Mouse (Mus musculus) adrenal gland (tissue): ENCODE results near the gene Golga2.

Experiments used
- intact Hi-C: fragments of 180-260 bp; cut with DNase I; formaldehyde crosslinking; loops from one replicate; pipeline ENCODE4 v1.15.1; 2025
- long read RNA-seq, 2 experiments: library from polyadenylated mRNA; unstranded; transcript quantifications; one replicate each; pipeline ENCODE4 v2.0.0; 2020; ENCODE audit warnings: borderline replicate concordance in 1 of 2; ENCODE audit not compliant: insufficient replicate concordance in 1 of 2

Golga2 gene
- long read RNA-seq, experiment 1, full-length matches to known transcripts, result 3 of 13 reads
- long read RNA-seq, experiment 1, partial matches to known transcripts, result 5 of 13 reads
- long read RNA-seq, experiment 1, other reads (novel, unspliced or antisense), result 5 of 13 reads
- long read RNA-seq, experiment 2, full-length matches to known transcripts, result 3 of 12 reads
- long read RNA-seq, experiment 2, partial matches to known transcripts, result 8 of 12 reads
- long read RNA-seq, experiment 2, other reads (novel, unspliced or antisense), result 1 of 12 reads

DNA sequence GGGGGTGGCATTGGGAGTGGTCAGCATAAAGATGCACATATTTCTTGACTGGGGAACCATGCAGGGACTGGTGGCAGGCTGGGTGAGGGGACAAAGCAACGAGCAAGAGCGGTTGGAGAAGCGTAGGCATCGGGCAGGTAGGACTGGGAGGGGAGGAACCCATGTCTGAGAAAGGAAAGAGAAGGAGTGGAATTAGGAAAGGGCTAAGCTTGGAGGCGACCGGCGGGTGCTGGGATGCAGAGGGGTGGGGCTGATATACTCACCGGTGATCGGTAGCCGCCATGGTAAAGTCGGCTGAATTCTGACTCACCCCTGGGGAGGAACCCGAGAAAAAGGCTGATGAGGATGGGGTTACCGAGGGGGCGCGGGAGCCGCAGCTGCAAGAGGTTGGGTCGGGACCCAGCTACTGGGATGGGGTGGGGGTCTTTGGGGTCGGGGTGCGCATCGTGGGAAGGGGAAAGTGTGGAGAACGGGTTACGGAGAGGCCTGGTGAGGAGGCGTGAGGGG is at the start of gene Golga2:
Gene Golga2 (plus strand): TSS at position 51 of the 507 bp plus-strand sequence.
- intact Hi-C loops, result no loop called here

DNA sequence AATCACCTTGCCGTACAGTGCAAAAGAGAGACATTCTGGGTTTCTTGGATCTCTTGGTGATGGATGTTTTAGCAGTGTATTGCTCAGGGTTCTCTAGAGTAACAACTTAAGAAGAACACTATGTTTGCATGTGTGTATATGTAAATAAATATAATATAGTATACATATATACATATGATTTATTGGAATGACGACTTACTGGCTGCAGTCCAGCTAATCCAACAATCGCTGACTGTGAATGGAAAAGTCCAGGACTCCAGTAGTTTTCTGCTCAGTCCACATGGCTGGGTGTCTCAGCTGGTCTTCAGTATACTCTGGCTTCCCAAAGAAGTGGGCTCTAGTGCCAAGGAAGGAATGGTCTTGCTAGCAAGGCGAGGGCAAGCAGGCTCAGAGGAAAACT is 49.6 kb upstream of the Golga2 start:
- intact Hi-C loops, result loop anchor here (5.0 kb wide), 1 partner anchor 105 kb away; no protein-coding TSS in a partner anchor

DNA sequence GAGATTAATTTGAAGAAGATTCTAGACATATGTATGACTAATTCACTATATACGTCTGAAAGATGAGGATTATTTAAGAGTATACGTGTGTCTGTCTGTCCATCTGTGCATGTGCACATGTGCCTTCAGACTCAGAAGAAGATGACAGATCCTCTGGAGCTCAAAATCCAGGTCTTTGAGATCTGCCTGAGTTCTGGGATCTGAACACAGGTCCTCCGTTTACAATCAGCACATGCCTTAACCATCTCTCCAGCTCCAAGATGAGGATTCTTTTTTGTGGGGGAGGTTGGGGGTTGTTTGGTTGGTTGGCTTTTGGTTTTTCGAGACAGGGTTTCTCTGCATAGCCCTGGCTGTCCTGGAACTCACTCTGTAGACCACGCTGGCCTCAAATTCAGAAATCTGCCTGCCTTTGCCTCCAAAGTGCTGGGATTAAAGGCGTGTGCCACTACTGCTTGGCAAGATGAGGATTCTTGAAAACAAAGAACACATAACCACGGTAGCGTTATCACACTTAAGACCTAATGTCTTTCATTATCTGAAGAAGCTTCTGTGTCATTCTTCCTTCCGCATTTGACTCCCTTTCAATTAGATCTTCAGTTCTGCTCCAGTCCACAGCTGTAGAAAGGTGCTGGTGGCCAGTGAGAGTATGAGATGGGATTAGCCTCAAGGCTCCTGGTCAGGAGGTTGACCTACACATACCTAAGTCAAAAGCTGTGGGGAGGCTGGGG is 48.3 kb upstream of the Golga2 start:
- intact Hi-C loops, result loop anchor here (5.0 kb wide), 1 partner anchor 107 kb away; no protein-coding TSS in a partner anchor

DNA sequence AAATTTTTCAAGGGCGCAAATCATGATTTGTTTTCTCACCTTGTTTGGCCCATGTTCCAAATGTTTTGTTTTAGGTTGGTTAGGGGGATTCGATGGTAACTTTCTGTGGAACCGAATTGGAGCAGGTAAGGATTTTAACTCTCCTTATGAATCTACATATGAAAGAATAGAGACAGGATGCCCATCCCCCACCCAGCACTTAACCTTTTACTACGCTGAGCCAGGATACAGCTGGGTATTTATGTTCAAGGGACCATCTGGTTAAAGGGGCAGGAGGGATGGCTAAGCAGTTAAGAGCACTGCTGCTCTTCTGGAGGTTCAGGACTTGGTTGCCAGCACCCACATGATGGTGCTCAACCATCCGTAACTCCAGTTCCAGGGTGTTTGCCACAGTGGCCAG is 46.6 kb upstream of the Golga2 start:
- intact Hi-C loops, result no loop called here

DNA sequence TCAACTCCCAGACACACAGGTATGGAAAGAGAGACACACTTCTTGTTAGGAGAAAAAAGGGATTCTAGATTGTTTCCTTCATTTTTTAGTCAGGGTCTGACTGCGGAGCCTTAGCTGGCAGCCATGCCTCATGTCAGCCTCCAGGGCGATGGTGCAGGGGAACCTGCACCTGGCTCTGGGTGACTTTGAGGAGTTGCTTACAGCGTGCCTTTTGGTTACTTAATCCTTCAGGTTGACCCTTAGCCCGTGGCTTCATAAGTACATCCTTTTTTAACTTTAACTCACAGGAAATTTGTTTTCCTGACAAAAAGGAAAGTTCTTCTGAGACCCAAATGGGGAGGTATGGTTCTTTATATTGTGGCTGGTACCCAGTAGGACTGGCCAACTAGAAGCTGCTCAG is 44.2 kb upstream of the Golga2 start:
- intact Hi-C loops, result no loop called here

DNA sequence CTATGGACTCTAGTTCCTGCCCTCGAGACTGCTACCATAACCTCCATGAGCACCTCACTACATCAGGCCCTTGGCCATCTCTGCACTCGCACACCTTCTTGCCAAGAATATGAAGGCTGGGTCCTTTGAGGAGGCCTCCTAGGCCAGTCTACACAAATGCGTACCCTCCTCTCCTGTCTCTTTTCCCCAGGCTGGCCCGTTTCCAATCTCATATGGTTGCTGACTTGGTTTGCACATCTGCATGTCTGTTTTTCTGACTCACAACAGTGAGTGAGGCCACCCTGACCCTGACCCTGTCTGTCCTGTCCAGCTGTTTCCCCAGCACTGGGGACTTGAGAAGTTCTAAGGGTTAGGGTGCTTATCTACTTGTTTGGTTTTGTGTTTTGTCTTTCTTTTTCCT is 40.4 kb upstream of the Golga2 start:
- intact Hi-C loops, result loop anchor here (5.0 kb wide), 1 partner anchor 36 kb away; no protein-coding TSS in a partner anchor

DNA sequence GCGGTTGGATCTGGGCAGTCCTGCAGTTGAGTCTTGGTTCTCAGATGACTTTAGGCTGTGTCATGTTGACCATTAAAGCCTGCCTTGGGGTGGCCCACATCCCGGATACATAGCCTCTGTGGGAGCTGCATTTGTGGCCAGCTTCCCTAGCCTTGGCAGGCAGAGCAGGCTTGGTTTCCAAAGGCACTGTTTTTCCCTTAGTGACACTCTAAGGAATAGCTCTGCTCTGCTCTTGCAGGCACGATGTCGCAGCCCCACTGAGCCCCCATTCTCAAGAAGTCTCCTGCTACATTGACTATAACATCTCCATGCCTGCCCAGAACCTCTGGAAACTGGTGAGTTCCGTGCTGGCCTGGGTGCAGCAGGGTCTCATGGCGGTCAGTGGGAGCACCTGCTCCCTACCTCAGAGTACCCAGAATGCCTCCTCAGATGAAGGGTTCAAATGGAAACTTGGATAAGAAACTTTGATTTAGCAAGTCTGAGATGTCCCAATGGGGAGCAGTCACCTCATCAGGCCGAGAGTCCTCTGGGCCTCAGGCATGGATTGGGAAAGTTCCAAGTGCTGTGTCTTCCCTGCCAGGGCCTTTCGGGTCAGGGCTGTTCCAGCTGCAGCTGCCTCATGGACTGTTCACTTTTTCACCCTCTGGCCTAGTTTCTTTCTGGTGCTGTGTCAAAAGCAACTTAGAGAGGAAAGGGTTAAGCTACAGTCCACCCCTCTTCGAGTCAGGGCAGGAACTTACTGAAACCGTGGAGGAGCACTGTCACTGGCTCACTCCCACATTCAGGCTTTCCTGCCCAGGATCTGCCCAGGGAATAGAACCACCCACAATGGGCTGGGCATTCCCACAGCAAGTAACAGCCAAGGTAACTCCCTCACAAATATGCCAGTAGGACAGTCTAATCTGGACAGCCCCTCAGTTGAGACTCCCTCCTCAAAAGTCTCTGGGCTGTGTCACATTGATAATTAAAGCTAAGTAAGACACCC is 38.5 kb upstream of the Golga2 start:
- intact Hi-C loops, result loop anchor here (5.0 kb wide), 1 partner anchor 34 kb away; no protein-coding TSS in a partner anchor

DNA sequence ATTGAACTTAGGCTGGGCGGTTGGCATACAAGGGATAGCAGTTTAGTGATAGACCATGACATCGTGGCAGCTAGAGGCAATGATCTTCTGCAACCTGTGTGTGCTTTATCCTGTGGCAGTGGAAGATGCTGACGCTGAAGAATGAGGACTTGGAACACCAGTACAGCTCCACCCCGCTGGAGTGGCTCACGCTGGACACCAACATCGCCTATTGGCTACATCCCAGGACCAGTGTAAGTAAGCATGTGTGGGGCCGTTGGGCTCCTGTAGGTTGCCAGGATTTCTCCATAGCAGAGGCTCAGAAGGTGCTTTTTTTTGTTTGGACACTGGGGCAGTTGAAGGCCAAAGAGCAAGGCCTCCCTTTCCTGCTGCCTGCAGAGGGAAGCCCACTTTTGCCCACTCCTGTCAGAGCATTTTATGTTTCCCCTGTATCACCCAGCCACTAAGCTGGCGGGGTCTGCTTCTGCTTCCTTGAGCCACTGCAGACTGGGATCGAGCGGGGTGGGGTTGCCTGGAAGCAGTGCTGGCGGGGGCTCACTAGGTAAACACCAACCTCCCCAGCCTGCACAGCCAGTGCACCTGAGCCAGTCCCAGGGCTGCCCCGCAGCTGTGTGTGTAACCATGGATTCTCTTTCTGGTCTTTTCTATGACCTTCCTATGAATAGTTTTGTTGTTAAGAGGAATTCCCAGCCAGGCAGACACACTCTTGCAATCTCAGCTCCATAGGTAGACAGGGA is 35.2 kb upstream of the Golga2 start:
- intact Hi-C loops, result no loop called here

DNA sequence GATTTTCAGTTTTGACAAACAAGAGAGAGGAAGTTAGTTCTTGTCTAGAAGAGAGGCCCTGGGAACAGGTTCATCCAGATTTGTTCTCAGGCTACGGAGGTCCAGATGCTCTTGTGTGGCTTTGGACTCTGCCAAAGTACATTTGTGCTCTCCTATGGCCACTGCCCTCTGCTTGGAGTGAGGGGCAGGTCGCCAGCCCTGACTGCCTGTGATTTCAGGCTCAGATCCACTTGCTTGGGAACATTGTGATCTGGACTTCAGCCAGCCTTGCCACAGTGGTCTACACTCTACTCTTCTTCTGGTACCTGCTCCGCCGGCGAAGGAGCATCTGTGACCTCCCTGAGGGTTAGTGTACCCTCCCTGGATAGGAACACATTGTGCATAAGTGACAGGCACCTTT is 34.5 kb upstream of the Golga2 start:
- intact Hi-C loops, result no loop called here

DNA sequence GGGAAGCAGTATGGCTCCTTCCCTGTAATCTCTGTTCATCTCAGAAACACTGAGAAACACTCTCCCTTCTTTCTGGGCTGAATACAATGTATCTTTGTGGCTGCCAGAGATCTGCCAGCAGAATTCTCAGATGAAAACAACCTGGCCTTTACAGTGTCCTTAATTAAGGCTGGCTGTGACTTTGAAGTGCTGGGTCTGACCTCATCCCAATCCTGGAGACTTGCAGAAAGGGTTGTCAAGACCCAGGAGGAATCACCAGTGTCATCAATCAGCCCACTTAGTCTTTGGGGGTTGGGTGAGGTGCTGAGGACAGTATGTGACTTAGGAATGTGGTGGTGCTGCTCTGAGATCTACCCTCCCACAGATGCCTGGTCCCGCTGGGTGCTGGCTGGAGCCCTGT is 33.8 kb upstream of the Golga2 start:
- intact Hi-C loops, result no loop called here

DNA sequence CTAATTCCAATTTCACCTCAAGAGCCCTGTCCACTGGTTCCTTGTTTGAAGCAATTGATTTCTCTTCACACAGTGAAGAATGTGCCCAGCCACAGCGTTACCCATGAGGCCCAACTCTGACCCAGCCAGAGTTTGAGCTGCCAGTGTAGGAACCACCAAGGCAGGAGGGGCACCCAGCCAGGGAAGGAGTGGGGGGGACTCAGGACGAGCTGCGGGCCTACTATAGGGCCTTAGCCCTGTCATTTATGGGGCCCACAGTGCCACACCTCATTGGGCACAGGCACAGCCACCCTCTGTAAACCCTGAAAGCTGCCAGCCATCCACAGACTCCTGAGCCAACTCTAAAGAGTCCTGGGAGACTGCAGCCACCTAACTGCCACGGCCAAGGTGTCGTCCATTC is 32.6 kb upstream of the Golga2 start:
- intact Hi-C loops, result no loop called here

DNA sequence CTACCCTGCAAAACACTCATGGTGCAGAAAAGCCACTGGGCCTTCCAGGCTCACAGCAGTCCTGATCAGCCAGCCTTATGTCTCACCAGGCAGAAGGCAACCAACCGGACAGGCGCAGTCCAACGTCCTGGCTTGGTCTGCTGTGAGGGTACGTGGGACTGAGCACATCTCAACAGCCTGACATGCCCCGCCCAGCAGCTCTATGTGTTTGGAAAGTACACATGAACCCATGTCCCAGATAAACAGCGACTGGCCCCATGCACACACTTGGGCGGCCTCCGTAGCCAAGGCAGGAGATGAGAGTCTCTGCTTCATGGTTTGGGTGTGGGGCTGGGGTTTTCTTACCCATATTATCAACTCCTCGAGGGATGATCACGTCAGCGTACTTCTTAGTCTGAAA is 30.9 kb upstream of the Golga2 start:
- intact Hi-C loops, result no loop called here

DNA sequence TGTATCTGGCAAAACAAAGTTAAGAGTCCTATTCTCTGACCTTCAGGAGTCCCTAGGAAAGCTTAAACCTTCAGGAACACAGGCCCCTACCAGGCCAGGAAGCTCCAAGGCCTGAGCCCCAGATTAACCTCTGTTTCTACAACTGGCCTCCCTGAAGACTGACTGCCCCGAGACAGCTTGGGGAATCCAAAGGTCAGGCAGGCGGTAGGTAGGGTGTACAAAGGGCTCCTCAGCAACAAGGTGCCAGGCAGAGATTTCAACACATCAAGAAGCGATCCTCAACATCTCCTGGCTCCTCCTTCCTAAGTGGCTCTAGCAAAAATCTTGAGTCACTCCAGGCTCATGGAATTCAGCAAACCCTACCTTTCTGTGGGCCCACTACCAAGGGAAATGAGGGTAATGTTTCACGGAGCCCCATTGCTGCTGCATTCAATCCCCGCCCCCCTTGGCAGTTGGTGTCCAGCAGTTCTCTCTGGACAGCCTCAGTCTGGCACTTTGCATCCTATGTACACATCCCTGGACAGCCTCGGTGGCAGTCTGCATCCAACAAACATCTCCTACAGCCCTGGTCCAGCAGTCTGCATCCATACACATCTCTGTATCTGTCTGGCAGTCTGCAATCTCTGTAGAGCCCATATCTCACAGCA is 28.2 kb upstream of the Golga2 start:
- intact Hi-C loops, result no loop called here

DNA sequence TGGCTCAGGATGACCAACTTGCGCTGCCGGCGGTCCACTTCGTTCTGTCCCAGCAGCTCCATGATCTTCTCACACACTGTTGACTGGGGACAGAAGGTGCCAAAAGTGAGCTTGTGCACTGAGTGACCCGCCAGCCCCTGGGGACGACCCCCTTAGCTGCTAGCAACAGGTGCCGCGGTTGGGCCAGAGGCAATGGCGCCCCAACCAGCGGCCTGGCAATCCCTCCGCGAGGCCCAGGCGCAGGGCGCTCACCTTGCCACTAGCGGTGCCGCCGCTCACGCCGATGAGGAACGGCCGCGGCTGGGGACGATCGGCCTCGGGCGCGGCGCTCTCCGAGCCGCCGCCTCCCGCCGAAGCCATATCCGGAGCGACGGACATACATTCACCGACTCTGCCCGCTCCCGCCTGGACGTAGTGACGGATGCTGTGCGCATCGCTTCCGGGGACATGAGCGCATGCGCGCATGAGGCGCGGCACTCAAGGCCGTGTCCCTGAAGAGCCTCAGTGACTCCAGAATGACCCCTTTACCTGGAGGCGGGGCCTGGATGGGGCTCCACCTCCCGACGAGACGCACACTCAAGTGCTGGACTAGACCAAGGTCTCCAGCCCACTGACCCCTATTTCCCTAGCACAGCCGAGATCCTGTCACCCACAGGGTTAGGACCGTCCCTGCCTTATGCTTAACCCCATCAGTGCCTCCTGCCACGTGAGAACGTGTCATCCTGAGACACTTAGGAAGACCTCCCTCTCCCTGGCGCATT is 27.3 kb upstream of the Golga2 start, which contains the start of gene Uck1:
Gene Uck1 (minus strand): TSS at position 503 of the 761 bp plus-strand sequence.
- intact Hi-C loops, result no loop called here

DNA sequence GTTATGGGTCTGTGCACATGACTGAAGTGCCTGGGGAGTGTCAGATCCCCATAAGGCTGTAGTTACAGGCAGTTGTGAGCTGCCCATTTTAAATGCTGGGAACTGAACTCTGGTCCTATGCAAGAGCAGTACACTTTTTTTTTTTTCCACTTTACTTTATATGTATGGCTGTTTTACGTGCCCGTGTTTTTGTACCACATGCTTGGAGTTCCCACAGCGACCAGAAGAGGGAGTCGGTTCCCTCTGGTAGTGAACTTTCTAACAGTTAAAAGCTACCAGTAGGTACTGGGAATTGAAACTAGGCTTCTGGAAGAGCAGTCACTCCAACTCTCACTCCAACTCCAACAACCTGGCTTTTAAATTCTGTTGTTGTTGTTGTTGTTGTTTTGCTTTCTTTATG is 26.5 kb upstream of the Golga2 start:
- intact Hi-C loops, result no loop called here

DNA sequence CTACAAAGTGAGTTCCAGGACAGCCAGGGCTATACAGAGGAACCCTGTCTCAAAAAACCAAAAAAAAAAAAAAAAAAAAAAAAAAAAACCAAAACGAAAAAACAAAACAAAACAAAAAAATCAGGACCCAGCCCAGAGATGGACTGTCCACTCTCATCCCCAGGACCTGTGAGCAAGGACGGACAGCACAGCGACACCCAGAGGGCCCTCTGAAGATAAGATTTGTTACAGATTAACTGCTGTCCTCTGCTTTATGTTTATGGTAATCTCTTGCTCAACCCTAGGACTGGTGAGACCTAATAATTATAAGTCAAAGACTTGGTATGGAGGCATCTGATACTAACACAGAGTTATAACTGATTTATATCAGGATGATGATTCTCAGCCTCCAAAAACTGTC is 11.4 kb upstream of the Golga2 start:
- intact Hi-C loops, result no loop called here

DNA sequence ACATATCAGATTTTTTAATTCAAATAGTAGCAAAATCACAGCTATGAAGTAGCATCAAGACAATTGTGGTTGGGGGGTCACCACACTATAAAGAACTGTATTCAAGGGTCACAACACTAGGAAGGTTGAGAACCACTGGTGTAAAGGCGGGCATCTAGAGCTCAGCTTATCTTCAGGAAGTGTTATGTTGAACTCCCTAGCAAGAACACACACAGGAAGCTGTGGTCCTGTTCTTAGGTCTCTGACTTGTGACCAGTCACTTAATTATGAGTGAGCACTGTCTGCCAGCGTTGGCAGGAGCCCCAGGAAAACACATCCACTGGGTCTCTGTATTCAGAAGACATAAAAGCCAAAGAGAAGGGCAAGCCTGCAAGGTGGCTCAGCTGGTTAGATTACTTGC is 4.9 kb upstream of the Golga2 start:
- intact Hi-C loops, result loop anchor here (5.0 kb wide), 1 partner anchor 35 kb away; no protein-coding TSS in a partner anchor

DNA sequence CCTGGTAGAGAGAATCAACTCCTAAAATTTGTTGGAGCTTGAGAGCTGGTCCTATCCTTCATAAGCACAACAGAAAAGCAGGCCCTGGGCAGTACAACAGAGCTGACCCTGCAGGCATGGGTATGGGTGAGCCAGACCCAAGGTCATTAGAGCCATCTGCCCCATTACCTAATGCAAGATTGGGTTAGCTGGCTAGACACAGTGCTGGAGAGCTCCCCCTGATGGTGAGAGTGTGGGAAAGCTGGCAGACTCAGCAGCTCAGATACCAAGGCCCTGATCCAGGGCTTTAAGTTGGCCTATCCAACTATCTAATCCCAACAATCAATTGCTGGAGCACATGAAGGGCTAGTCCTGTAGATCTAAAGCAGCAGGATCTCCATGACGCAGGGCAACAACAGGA is 4.5 kb upstream of the Golga2 start:
- intact Hi-C loops, result loop anchor here (5.0 kb wide), 1 partner anchor 35 kb away; no protein-coding TSS in a partner anchor

DNA sequence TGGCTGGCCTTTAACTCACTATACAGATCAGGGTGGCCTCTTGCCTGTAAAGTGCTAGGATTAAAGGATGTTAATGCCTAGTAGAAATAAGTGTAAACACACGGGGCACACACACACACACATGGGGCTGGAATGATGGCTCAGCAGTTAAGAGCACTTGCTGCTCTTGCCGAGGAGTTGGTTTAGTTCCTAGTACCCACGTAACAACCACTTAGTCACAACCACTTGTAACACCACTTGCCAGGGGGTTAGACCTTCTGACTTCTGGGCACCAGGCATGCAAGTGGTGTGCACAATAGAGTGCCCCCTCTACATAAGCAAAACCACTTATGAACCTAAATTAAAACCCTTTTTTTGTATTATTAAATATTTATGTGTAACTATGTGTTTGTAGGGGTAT is 3.2 kb upstream of the Golga2 start:
- intact Hi-C loops, result loop anchor here (5.0 kb wide), 1 partner anchor 37 kb away; no protein-coding TSS in a partner anchor
